Mouse (Mus musculus): Measurements from ENCODE around the gene Mbd6.
"Not testable (repeated sequence)": the region's sequence is repeated elsewhere in the genome, so short reads cannot be mapped to it uniquely, and the experiment has no call there.

Mbd6 gene

DNA sequence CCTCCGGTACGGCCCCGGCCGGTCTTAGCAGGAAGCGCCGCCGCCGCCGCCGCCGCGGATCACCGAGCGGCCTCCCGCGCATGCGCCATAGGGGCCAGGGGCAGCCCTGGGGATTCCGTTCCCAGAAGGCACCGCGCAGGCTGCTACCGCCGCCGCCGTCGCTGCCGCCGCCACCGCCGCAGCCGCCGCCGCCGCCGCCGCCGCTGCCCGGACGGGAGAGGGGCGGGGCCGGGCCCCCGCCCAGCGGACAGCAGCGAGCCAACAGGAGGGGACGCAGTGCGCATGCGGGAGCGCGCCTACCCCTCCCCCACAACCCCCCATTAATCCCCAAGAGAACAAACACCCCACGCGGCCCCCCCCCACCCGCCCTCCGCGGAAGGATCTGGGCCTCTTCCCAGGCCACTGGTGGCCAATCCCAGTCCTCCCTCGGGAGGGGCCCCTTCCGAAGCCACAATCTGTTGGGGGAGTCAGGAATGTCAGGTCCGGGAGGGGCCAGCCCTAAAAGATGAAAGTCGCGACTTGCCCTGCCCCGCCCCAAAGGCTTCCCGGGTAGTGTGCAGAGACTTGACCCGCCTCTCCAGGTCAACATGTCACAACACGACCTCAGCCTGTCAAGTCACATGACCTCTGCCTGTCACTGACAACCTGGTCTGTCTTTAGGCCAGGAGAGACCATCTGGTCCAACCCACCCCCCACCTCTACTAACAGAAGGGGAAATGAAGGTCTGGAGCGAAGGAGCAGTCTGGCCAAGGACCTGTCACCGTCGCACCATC is at the start of gene Mbd6:
TSS of gene Mbd6 (minus strand) at position 219 of the 773 bp plus-strand sequence.
- peak; percentile 99 for DNase-seq (ENCODE audit: low read depth)

GRCm38 (mm10) chr10:127337536-127338099 is 48.8 kb upstream of the Mbd6 start:
- no peak for DNase-seq (ENCODE audit: low read depth)

DNA sequence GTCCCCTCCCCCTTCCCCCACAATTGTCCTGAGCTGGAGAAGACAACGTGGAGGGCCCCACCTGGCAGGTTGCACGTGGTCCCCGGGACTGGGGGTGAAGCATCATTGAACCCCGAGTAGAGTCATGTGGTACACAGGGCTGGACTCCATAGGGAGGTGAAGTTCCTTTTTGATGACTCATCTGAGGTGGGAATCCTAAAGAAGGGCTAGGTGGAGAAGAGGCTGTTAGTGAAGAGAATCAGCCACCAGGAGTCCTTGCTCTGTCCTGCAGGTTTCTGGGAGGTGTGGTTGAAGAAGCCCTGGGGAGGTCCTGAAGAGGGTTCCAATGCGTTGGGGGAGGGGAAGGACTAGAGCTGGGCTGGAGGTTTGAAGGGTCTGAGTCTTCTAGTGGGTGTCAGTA is 48.1 kb upstream of the Mbd6 start:
- no peak for DNase-seq (ENCODE audit: low read depth)

DNA sequence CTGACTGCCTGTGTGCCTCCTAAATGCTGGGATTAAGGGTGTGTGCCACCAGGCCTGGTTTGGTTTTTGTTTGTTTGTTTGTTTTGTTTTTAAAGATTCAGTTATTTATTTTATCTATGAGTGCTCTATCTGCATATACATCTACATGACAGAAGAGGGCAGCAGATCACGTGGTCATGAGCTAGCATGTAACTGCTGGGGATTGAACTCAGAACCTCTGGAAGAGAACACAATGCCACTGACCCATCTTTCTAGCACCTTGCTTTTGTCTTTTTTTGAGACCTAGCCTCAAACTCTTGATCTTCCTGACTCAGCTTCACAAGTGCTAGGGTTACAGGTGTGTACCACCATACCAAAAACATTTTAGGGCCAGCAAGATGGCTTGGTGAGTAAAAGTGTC is 46.5 kb upstream of the Mbd6 start:
- DNase-seq (ENCODE audit: low read depth): peak; percentile 43

DNA sequence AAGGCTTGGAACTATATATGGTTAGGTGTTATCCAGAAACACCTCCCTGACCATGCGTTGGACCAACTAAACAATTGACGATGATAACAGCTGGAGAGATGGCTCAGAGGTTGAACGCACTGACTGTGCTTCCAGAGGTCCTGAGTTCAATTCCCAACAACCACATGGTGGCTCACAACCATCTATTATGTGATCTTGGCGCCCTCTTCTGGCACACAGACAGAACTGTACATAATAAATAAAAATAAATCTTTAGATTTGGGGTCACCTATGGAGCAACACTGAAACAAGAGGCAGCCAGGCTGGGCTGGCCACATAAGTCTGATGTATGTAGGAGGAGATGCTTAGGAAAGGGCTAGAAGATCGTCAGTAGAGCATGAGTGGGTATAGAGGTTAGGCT is 44.3 kb upstream of the Mbd6 start:
- peak; percentile 63 for DNase-seq (ENCODE audit: low read depth)

- DNase-seq (ENCODE audit: low read depth): peak; percentile 25
Measured at GRCm38 (mm10) chr10:127332211-127332874, 43.5 kb upstream of the Mbd6 start.

DNA sequence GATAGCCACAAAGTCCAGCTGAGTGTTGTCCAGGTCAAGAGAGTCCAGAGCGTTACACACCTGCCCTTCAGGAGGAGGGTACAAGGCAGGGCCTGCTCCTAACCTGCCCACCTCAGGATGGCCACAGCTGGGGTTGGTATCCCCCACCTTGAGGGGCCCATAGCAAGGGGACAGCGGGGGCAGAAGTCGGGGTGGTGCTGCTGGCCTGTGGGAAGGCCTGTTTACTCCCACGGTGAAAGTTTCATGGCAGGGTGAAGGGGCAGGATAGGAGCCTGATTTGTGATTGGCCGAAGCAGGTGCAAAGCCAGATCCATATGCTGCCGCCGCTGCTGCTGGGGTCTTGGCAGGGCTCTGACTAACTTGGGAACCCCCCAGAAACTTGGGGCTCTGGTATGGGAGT is 41.4 kb upstream of the Mbd6 start:
- no peak for DNase-seq (ENCODE audit: low read depth)

DNA sequence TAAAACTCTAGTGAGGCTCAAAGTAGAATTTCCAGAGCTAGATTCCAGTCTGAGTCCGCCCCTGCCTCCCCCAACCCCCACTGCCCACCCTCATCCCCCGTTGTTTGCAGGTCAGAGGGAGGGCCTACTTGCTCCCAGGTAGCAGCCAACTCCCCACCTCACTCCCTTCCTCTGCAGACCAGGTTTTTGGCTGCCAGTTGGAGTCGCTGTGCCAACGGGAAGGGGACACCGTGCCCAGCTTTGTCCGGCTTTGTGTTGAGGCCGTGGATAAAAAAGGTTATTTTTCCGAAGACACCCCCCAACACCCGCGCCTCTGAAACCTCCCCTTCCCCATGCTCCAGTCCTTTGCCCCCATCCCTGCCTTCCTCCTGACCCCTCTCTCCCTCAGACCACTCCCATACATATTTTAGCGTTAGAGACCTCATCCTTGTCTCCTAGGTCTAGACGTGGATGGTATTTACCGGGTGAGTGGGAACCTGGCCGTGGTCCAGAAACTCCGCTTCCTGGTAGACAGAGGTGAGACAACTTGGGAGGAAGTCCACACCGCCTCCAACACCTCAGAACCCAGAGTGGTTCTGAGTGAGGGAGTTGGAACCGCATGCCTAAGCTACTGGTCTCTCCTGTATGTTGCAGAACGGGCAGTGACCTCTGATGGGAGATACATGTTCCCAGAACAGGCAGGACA is 38.8 kb upstream of the Mbd6 start:
- DNase-seq (ENCODE audit: low read depth): no peak

DNA sequence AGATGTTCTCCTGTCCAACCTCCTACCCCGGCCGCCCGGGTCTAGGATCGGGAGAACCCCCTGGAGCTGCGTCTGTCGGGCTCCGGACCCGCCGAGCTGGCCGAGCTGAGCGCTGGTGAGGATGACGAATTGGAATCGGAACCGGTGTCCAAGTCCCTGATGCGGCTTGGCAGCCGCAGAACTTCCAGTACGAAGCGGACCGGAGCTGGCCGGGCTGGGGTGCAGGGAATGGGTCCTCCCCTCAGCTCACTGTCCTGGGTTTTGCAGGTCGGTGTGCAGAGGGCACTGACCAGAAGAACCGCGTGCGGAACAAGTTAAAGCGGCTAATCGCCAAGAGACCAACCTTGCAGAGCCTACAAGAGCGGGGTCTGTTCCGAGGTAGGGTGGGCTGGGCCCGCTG is 38.0 kb upstream of the Mbd6 start:
- no peak for DNase-seq (ENCODE audit: low read depth)

DNA sequence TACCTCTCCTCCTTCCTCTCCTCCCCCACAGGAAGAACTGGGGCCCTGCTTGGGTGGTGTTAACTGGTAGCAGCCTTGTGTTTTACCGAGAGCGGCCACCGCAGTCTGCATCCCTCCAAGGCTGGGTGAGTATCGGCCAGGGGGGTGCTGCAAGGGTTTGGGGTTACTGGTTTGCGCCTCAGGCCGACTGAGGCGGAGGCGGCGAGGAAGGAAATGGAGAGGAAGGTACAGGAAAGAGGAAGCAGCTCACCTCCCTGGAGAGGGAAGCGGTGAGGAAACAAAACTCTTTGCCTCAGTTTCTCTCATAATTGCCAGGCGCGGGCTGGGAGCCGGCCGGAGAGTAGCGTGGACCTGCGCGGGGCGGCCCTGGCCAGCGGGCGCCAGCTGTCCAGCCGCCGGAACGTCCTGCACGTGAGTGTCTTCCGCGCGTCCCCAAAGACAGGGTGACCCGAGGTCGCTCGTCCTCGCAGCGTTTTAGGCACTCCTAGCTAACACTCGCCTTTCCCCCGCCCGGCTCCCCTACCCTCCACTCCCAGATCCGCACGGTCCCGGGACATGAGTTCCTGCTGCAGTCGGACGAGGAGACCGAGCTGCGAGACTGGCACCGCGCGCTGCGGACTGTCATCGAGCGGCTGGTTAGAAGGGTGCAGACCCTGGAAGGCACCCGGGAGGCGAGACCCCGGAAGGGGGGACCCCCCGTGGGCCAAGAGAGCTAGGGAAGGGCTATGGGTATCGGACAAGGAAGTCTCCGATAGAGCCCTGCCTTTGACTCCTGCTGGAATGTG is 37.4 kb upstream of the Mbd6 start:
- no peak for DNase-seq (ENCODE audit: low read depth)

- no peak for DNase-seq (ENCODE audit: low read depth)
Measured at GRCm38 (mm10) chr10:127325454-127326016, 36.7 kb upstream of the Mbd6 start.

DNA sequence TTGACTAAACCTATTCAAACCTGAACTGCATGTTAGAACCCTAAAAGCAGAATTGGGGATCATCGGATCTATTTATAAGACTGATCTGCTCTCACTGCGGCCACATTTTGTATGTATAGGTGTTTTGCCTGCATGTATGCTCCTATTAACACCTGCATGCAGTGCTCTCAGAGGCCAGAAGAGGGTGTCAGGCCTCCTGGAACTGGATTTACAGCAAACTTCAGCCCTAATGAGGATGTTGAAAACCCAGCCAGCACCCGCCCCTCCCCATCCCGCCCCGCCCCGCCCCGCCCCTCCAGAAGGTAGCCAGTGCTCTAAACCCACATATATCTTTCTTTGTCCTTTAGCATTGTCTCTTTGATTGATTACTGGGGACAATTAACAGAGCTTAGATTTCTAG is 35.7 kb upstream of the Mbd6 start:
- peak; percentile 89 for DNase-seq (ENCODE audit: low read depth)

DNA sequence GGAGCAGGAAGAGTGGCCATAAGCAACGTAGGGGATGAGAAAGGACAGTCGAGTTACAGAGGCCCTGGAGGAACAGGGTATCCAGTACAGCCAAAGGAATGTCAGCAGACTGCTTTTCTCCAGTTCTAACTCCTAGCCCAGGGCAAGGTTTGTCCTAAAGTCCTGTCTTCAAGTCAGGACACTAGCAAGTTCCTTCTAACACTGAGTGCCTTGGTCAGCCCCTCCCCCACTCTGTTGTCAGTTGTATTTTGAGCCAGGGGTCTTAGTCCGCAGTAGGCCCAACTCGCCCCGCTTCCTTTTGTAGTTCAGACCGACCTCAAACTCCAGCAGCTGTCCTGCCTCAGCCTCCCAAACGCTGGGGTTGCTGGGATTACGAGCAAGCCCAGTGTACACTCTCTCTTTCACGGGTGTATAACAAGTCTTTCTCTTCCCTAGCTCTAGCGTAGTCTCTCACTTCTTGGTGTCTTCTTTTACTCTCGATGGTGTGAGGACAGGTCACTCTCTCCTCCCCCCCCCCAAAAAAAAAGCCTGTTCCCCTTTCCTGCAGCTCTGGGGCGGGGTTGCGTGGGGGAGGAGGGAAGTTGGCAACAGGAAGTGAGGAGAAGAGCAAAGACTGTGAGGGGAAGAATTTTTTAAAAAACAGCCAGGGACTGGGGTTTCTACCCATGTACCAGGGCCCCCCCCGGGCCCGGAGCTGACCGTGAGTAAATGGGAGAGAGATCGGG is 34.5 kb upstream of the Mbd6 start:
- DNase-seq (ENCODE audit: low read depth): peak; percentile 69

GRCm38 (mm10) chr10:127322669-127323068 is 33.9 kb upstream of the Mbd6 start:
- no peak for DNase-seq (ENCODE audit: low read depth)

- DNase-seq (ENCODE audit: low read depth): no peak
Measured at GRCm38 (mm10) chr10:127322178-127322577, 33.4 kb upstream of the Mbd6 start.

DNA sequence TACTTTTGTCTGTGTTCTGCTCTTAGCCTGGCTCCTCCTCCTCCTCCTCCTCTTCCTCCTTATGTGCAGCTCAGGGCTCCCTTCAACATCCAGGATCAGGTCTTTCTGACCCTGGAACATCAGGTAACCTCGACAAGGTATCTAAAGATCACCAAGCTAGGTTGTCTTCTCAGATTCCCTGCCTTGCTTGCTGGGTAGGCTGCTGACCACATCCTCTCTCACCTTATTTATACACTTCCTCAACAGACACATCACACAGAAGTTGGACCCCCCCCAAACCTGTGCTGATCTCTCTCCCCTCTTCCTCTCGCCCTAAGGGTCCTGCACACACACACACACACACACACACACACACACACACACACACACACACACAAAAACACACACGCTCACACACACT is 32.8 kb upstream of the Mbd6 start, which contains the start of gene Arhgap9:
TSS of gene Arhgap9 (plus strand) at position 344 of the 400 bp plus-strand sequence.
- no peak for DNase-seq (ENCODE audit: low read depth)

GRCm38 (mm10) chr10:127319969-127320368 is 31.2 kb upstream of the Mbd6 start:
- no peak for DNase-seq (ENCODE audit: low read depth)

- DNase-seq (ENCODE audit: low read depth): peak; percentile 37
Measured at GRCm38 (mm10) chr10:127318009-127318408, 29.2 kb upstream of the Mbd6 start.

DNA sequence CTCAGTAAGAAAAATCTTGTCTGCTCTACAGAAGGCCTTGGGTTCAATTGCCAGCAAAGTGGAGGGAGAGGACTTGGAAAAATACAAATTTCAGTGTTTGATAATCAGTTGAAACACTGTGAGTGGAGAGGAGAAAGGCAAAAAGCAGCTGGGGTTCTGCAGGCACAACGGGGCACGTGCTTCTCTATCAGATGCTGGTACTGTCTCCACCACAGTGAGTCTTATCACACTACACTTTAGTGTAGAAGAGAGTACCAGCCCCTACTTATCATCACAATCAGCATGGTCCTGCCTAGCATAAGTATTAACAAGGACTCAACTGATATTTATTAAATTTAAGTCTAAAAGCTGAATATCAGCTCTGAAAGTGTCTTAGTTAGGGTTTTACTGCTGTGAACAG is 28.5 kb upstream of the Mbd6 start:
- DNase-seq (ENCODE audit: low read depth): no peak

DNA sequence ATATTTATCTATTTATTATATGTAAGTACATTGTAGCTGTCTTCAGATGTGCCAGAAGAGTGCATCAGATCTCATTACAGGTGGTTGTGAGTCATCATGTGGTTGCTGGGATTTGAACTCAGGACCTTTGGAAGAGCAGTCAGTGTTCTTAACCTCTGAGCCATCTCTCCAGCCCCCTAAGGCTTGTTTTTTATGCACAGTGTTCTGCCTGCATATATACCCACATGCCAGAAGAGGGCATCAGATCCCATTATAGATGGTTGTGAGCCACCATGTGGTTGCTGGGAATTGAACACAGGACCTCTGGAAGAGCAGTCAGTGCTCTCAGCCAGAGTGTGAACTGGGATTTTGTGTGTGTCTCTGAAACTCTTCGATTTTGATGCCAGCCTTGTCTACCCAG is 26.1 kb upstream of the Mbd6 start:
- DNase-seq (ENCODE audit: low read depth): not testable (repeated sequence)

DNA sequence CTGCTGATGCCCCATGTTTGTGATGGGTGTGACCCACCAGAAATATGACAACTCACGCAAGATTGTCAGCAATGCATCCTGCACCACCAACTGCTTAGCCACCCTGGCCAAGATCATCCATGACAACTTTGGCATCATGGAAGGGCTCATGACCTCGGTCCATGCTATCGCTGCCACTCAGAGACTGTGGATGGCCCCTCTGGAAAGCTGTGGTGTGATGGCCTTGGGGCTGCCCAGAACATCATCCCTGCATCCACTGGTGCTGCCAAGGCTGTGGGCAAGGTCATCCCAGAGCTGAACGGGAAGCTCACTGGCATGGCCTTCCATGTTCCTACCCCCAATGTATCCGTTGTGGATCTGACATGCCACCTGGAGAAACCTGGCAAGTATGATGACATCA is 24.7 kb upstream of the Mbd6 start:
- not testable (repeated sequence) for DNase-seq (ENCODE audit: low read depth)
